Mouse (Mus musculus): Measurements from ENCODE around the gene Eif3k. TPM values are rescaled to one million over a fixed set of nuclear protein-coding genes. Genes with fewer than 3 reads are reported as not detected.
A peak's percentile ranks its signal among the peaks of the same experiment; 100 is the strongest.

Gene Eif3k
- polyA plus RNA-seq, 1 experiment, result 379 TPM

GRCm38 (mm10) chr7:28952786-28953185, 28.9 kb downstream of the Eif3k start:
- H3K27ac ChIP-seq (ENCODE audit: control insufficient read depth, insufficient read depth, low read depth, low read length), result no peak overlapping the region
- no peaks in the 10 kb centered on the region for H3K36me3 ChIP-seq (ENCODE audit: control insufficient read depth, insufficient read depth, low read length)
- TF ChIP-seq CTCF (IDR thresholded peaks at IDR 0.05; ENCODE audit: control insufficient read depth, insufficient read depth, insufficient replicate concordance, low read depth, low read length), result no peak
- TF ChIP-seq POLR2A (IDR thresholded peaks at IDR 0.05; ENCODE audit: control insufficient read depth, low read depth, low read length), result no peak
- H3K4me3 ChIP-seq (ENCODE audit: control insufficient read depth, low read depth, low read length), result no peak overlapping the region
- no peaks in the 10 kb centered on the region for H3K4me1 ChIP-seq (ENCODE audit: control insufficient read depth, insufficient read depth, low read length)
- H3K27me3 ChIP-seq (ENCODE audit: control insufficient read depth, insufficient read depth, low read length), result no peaks in the 10 kb centered on the region

- no peak overlapping the region for H3K27ac ChIP-seq (ENCODE audit: control insufficient read depth, insufficient read depth, low read depth, low read length)
- H3K4me1 ChIP-seq (ENCODE audit: control insufficient read depth, insufficient read depth, low read length), result no peaks in the 10 kb centered on the region
- no peaks in the 10 kb centered on the region for H3K36me3 ChIP-seq (ENCODE audit: control insufficient read depth, insufficient read depth, low read length)
Measured at GRCm38 (mm10) chr7:28951764-28952163, 29.9 kb downstream of the Eif3k start.

DNA sequence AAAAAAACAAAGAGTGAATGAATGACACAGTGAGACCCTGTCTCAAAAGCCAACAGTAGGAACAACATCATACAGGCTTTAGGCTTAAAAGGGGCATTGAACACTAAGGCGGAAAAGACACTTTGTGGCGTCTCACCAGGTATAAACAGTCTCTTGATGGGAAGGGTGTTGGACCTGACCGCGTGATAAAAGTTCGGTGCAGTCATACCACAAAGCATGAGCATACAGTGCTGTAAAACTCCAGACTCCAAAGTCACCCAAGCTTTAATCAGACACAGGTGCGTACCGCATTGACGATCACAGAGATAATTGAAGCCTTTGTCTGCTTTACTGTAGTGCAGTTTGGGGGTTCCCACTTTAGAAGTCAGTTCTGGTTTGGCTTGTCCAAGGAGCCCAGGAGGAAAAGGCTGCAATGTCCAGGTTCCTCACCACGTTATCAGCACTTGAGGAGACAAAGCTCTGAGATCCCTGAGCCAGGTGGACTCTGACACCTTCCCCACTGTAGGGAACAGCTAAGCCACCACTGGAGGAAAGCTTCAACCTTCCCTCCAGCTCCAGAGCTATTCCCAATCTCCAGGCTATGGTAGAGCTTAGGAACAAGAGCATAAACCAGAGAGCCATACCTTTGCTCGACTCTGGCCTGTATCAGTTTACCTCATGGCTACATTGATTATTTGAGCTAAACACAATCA, 31.2 kb downstream of the Eif3k start:
- H3K4me1 ChIP-seq (ENCODE audit: control insufficient read depth, insufficient read depth, low read length), result no peaks in the 10 kb centered on the region
- H3K27me3 ChIP-seq (ENCODE audit: control insufficient read depth, insufficient read depth, low read length), result no peaks in the 10 kb centered on the region
- no peaks in the 10 kb centered on the region for H3K36me3 ChIP-seq (ENCODE audit: control insufficient read depth, insufficient read depth, low read length)
- TF ChIP-seq POLR2A (IDR thresholded peaks at IDR 0.05; ENCODE audit: control insufficient read depth, low read depth, low read length) (no peak), CTCF (IDR thresholded peaks at IDR 0.05; ENCODE audit: control insufficient read depth, insufficient read depth, insufficient replicate concordance, low read depth, low read length) (no peak)
- no peak overlapping the region for H3K4me3 ChIP-seq (ENCODE audit: control insufficient read depth, low read depth, low read length)
- H3K27ac ChIP-seq (ENCODE audit: control insufficient read depth, insufficient read depth, low read depth, low read length), result no peak overlapping the region

More at GRCm38 (mm10) chr7:28951764-28952163, 29.9 kb downstream of the Eif3k start:
- TF ChIP-seq POLR2A (IDR thresholded peaks at IDR 0.05; ENCODE audit: control insufficient read depth, low read depth, low read length), result no peak
- TF ChIP-seq CTCF (IDR thresholded peaks at IDR 0.05; ENCODE audit: control insufficient read depth, insufficient read depth, insufficient replicate concordance, low read depth, low read length), result no peak
- Histone ChIP-seq H3K4me3 (ENCODE audit: control insufficient read depth, low read depth, low read length) (no peak overlapping the region), H3K27me3 (ENCODE audit: control insufficient read depth, insufficient read depth, low read length) (no peaks in the 10 kb centered on the region)

DNA sequence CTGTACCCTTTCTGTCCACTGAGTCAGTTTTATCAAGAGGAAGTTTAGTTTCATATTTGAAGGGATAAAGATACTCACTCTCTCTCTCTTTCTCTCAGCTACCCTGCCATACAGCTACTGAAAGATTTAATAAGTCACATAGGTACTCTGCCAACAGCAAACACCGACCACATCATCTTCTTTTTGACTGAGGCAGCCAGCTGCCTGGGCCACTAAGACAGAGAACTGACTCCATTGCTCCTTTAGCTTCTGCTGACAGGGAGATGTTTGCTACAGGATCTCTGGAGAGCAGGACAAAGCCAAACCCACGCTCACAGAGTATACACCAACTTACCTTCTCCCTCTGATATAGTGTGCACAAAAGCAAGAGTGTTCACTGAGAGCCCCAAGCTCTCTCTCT, 32.4 kb downstream of the Eif3k start:
- no peak overlapping the region for H3K4me3 ChIP-seq (ENCODE audit: control insufficient read depth, low read depth, low read length)
- H3K4me1 ChIP-seq (ENCODE audit: control insufficient read depth, insufficient read depth, low read length), result no peaks in the 10 kb centered on the region
- H3K27ac ChIP-seq (ENCODE audit: control insufficient read depth, insufficient read depth, low read depth, low read length), result no peak overlapping the region
- H3K27me3 ChIP-seq (ENCODE audit: control insufficient read depth, insufficient read depth, low read length), result no peaks in the 10 kb centered on the region
- no peak for TF ChIP-seq POLR2A (IDR thresholded peaks at IDR 0.05; ENCODE audit: control insufficient read depth, low read depth, low read length)
- no peak for TF ChIP-seq CTCF (IDR thresholded peaks at IDR 0.05; ENCODE audit: control insufficient read depth, insufficient read depth, insufficient replicate concordance, low read depth, low read length)
- no peaks in the 10 kb centered on the region for H3K36me3 ChIP-seq (ENCODE audit: control insufficient read depth, insufficient read depth, low read length)

DNA sequence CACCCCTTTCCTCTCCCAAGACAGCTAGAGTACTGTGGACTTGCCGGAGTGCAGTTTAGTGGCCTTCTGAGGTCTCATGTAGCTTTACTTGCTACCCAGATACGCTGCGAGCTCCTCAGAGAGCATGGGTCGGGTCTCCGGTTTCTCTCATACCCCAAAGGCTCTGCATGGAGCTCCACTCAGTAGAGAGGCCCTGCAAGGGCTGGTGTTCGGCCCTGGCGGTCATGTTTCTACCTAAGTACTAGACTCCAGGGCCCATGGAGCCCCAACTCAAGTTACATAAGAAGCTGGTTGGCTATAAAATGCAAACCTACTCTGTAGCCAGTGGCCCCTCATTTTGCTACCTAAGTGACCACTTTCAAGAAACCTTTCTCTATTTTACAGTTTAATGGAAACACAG, 32.9 kb downstream of the Eif3k start:
- Histone ChIP-seq H3K4me3 (ENCODE audit: control insufficient read depth, low read depth, low read length) (no peak overlapping the region), H3K27me3 (ENCODE audit: control insufficient read depth, insufficient read depth, low read length) (no peaks in the 10 kb centered on the region), H3K27ac (ENCODE audit: control insufficient read depth, insufficient read depth, low read depth, low read length) (no peak overlapping the region), H3K4me1 (ENCODE audit: control insufficient read depth, insufficient read depth, low read length) (no peaks in the 10 kb centered on the region), H3K36me3 (ENCODE audit: control insufficient read depth, insufficient read depth, low read length) (no peaks in the 10 kb centered on the region)
- TF ChIP-seq CTCF (IDR thresholded peaks at IDR 0.05; ENCODE audit: control insufficient read depth, insufficient read depth, insufficient replicate concordance, low read depth, low read length) (no peak), POLR2A (IDR thresholded peaks at IDR 0.05; ENCODE audit: control insufficient read depth, low read depth, low read length) (no peak)

DNA sequence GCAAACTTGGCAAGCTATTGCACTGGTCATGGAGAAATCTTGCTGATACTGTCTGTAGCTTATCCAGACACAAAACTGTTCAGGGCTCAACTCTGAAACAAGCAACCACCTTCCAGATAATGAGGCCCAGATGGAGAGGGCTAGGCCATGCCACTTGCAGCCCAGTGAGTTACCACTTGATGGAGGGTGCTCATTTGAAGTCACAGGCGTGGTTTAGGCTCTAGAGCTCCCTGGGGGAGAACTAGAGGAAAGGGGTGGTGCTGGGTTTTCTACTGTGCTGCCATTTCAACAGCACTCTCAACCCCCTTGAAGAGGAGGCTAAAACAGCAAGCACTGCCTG, 35.4 kb downstream of the Eif3k start:
- Histone ChIP-seq H3K4me3 (ENCODE audit: control insufficient read depth, low read depth, low read length) (no peak overlapping the region), H3K27ac (ENCODE audit: control insufficient read depth, insufficient read depth, low read depth, low read length) (peak overlapping the region; percentile 50), H3K4me1 (ENCODE audit: control insufficient read depth, insufficient read depth, low read length) (no peaks in the 10 kb centered on the region), H3K27me3 (ENCODE audit: control insufficient read depth, insufficient read depth, low read length) (no peaks in the 10 kb centered on the region), H3K36me3 (ENCODE audit: control insufficient read depth, insufficient read depth, low read length) (no peaks in the 10 kb centered on the region)
- no peak for TF ChIP-seq POLR2A (IDR thresholded peaks at IDR 0.05; ENCODE audit: control insufficient read depth, low read depth, low read length)
- no peak for TF ChIP-seq CTCF (IDR thresholded peaks at IDR 0.05; ENCODE audit: control insufficient read depth, insufficient read depth, insufficient replicate concordance, low read depth, low read length)

DNA sequence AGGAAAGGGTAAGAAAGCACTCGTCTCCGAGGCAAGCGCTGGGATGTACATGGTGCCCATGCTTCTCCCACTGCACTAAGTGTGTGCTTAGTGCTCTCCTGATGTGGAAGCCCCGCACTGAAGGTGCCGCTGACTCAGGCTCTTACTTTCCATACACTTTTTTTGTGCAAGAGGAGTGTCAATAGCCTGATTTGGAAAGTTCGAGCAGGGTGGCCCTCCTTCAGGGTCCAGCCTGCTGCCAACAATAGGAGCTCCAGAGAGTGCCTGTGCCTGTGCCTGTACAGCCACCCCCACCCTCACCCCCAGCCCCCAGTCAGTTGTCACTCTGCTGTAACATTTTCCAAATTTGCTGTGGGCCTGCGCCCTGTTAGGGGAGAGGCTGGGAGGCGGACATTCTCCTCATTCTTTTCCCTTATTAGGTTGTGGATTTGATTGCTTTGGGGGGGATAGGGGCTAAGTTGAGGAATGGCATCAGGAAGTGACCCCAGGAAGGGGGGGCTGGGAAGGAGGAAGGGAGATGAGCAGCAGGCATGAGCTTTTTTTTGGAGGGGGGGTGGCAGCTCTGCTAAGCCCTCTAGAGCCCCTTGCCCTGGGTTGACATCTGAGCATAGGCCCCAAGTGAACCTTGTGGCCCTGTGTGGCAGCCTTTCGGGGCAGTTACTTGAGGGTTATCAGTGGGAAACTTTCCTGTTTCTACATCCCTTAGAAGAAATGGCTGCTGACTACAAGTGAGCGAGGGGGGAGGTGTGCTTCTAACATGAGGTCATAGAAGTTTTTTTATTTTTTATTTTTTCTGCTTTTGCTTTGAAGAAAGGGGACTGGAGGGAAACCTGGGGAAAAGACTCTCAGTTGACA, 36.0 kb downstream of the Eif3k start:
- H3K36me3 ChIP-seq (ENCODE audit: control insufficient read depth, insufficient read depth, low read length), result no peaks in the 10 kb centered on the region
- H3K27ac ChIP-seq (ENCODE audit: control insufficient read depth, insufficient read depth, low read depth, low read length), result peak overlapping the region; percentile 50; the same call in 1 of the 2 replicates
- no peaks in the 10 kb centered on the region for H3K4me1 ChIP-seq (ENCODE audit: control insufficient read depth, insufficient read depth, low read length)
- no peaks in the 10 kb centered on the region for H3K27me3 ChIP-seq (ENCODE audit: control insufficient read depth, insufficient read depth, low read length)
- no peak for TF ChIP-seq CTCF (IDR thresholded peaks at IDR 0.05; ENCODE audit: control insufficient read depth, insufficient read depth, insufficient replicate concordance, low read depth, low read length)
- TF ChIP-seq POLR2A (IDR thresholded peaks at IDR 0.05; ENCODE audit: control insufficient read depth, low read depth, low read length), result no peak
- no peak overlapping the region for H3K4me3 ChIP-seq (ENCODE audit: control insufficient read depth, low read depth, low read length)

All from testis, adult 2 months (tissue).